35 mouse cellular contexts compared by ENCODE assay signal in the genomic region with DNA sequence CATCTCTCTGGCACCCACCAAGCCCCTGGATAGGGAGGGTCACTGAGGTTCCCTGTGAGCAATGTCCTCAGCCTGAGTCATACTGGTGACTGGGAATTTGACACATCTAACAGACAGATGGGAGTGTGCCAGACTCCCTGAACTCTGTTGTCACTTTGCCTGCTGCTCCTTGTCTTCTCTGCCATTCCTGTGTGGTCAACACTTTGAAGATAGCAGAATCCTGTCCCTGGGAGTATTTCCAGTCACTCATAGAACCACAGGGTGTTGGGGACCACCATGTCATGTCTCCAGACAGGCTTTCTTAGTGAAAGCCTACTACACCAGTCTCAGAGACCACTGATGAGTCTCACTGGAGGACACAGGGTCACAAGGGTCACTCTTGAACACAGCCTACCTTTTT. TPM values are rescaled to one million over a fixed set of nuclear protein-coding genes. Genes with fewer than 3 reads are reported as not detected.
"Had no signal": no experiment of that assay in that cellular context is flagged by ENCODE, and none has a peak within 500 bp of the region (broad histone marks: within the 10 kb centered on the region; RNA-seq: fewer than 3 reads in every experiment).

No protein-coding gene starts in this region.

- H3K36me3 ChIP-seq: embryonic facial prominence, embryonic 10.5 days; embryonic facial prominence, embryonic 12.5 days; embryonic facial prominence, embryonic 13.5 days; embryonic facial prominence, embryonic 15.5 days; forebrain, embryonic 10.5 days; forebrain, embryonic 12.5 days; forebrain, embryonic 15.5 days had no signal

- DNase-seq: cerebellum, adult 2 months; cerebellum, adult 8-10 months; cerebellum, adult 9-10 months; cerebellum, adult 9-11 months; cerebellum, postnatal 10 days; cerebellum, postnatal 14 days; cerebellum, postnatal 25 days; cerebellum, postnatal 36 days; forebrain, postnatal 0 days; gastrocnemius, adult 2 months; gastrocnemius, postnatal 10 days; gastrocnemius, postnatal 14 days; gastrocnemius, postnatal 25 days; gastrocnemius, postnatal 36 days; heart, adult 2 months had no signal

- H3K4me1 ChIP-seq: embryonic facial prominence, embryonic 10.5 days; embryonic facial prominence, embryonic 12.5 days; embryonic facial prominence, embryonic 13.5 days; embryonic facial prominence, embryonic 15.5 days; forebrain, embryonic 10.5 days; forebrain, embryonic 12.5 days; forebrain, embryonic 13.5 days; forebrain, embryonic 15.5 days had no signal

- ATAC-seq: forebrain, embryonic 13.5 days; forebrain, embryonic 14.5 days; forebrain, embryonic 15.5 days; forebrain, embryonic 16.5 days; forebrain, postnatal 0 days had no signal

- H3K9me3 ChIP-seq: embryonic facial prominence, embryonic 10.5 days; embryonic facial prominence, embryonic 12.5 days; embryonic facial prominence, embryonic 13.5 days; embryonic facial prominence, embryonic 15.5 days; forebrain, embryonic 10.5 days; forebrain, embryonic 12.5 days; forebrain, embryonic 13.5 days; forebrain, embryonic 15.5 days had no signal

- H3K9ac ChIP-seq: embryonic facial prominence, embryonic 12.5 days; embryonic facial prominence, embryonic 13.5 days; embryonic facial prominence, embryonic 15.5 days; forebrain, embryonic 12.5 days; forebrain, embryonic 13.5 days; forebrain, embryonic 15.5 days; forebrain, postnatal 0 days had no signal

- H3K27ac ChIP-seq: embryonic facial prominence, embryonic 10.5 days; embryonic facial prominence, embryonic 12.5 days; embryonic facial prominence, embryonic 13.5 days; embryonic facial prominence, embryonic 15.5 days; forebrain, embryonic 10.5 days; forebrain, embryonic 12.5 days; forebrain, embryonic 13.5 days; forebrain, embryonic 15.5 days; gastrocnemius, adult 2 months; heart, adult 2 months had no signal

- H3K4me3 ChIP-seq: embryonic facial prominence, embryonic 10.5 days; embryonic facial prominence, embryonic 12.5 days; embryonic facial prominence, embryonic 13.5 days; embryonic facial prominence, embryonic 15.5 days; erythroblast, embryonic 14.5 days; forebrain, embryonic 10.5 days; forebrain, embryonic 12.5 days; forebrain, embryonic 13.5 days; forebrain, embryonic 15.5 days; gastrocnemius, adult 2 months; heart, adult 2 months had no signal

- H3K27me3 ChIP-seq: embryonic facial prominence, embryonic 12.5 days; embryonic facial prominence, embryonic 13.5 days; embryonic facial prominence, embryonic 15.5 days; forebrain, embryonic 12.5 days; forebrain, embryonic 13.5 days; forebrain, embryonic 15.5 days had no signal

- H3K4me2 ChIP-seq: embryonic facial prominence, embryonic 12.5 days; embryonic facial prominence, embryonic 13.5 days; embryonic facial prominence, embryonic 15.5 days; forebrain, embryonic 12.5 days; forebrain, embryonic 13.5 days; forebrain, embryonic 15.5 days had no signal

RNA-seq across cellular contexts. Expression of a gene that starts 4.9 kb away (rescaled TPM):
- total RNA-seq: common myeloid progenitor, adult 5-6 weeks; forebrain, postnatal 0 days; gastrocnemius, adult 2 months; gastrocnemius, postnatal 14 days; gastrocnemius, postnatal 25 days; gastrocnemius, postnatal 36 days; granulocyte monocyte progenitor cell, adult 5-6 weeks had no signal
- polyA plus RNA-seq: cerebellum, adult 2 months; cortical plate, adult 2 months; embryonic facial prominence, embryonic 10.5 days; embryonic facial prominence, embryonic 11.5 days; embryonic facial prominence, embryonic 12.5 days; embryonic facial prominence, embryonic 13.5 days; embryonic facial prominence, embryonic 14.5 days; embryonic facial prominence, embryonic 15.5 days; forebrain, embryonic 10.5 days; forebrain, embryonic 11.5 days; forebrain, embryonic 12.5 days; forebrain, embryonic 13.5 days; forebrain, embryonic 14.5 days; forebrain, embryonic 15.5 days; forebrain, embryonic 16.5 days; forebrain, postnatal 0 days; frontal cortex, adult 2 months had no signal

RNA-seq across cellular contexts. Expression of a gene that starts 8.3 kb away (rescaled TPM):
- total RNA-seq: common myeloid progenitor, adult 5-6 weeks; forebrain, postnatal 0 days; gastrocnemius, adult 2 months; gastrocnemius, postnatal 10 days; gastrocnemius, postnatal 36 days; granulocyte monocyte progenitor cell, adult 5-6 weeks had no signal
- polyA plus RNA-seq: cerebellum, adult 2 months; cortical plate, adult 2 months; embryonic facial prominence, embryonic 10.5 days; embryonic facial prominence, embryonic 11.5 days; embryonic facial prominence, embryonic 12.5 days; embryonic facial prominence, embryonic 13.5 days; embryonic facial prominence, embryonic 14.5 days; embryonic facial prominence, embryonic 15.5 days; erythroblast, embryonic 14.5 days; forebrain, embryonic 10.5 days; forebrain, embryonic 11.5 days; forebrain, embryonic 12.5 days; forebrain, embryonic 13.5 days; forebrain, embryonic 14.5 days; forebrain, embryonic 15.5 days; forebrain, embryonic 16.5 days; forebrain, postnatal 0 days; frontal cortex, adult 2 months; gonadal fat pad, adult 2 months; heart, adult 2 months had no signal

RNA-seq across cellular contexts. Expression of a gene that starts 31.1 kb away (rescaled TPM):
- total RNA-seq: common myeloid progenitor, adult 5-6 weeks; forebrain, postnatal 0 days; gastrocnemius, adult 2 months; gastrocnemius, adult 8-10 months; gastrocnemius, postnatal 14 days; gastrocnemius, postnatal 25 days; gastrocnemius, postnatal 36 days; granulocyte monocyte progenitor cell, adult 5-6 weeks; heart, adult 2 months had no signal
- polyA plus RNA-seq: cerebellum, adult 2 months; cortical plate, adult 2 months; embryonic facial prominence, embryonic 10.5 days; embryonic facial prominence, embryonic 11.5 days; embryonic facial prominence, embryonic 12.5 days; embryonic facial prominence, embryonic 13.5 days; embryonic facial prominence, embryonic 14.5 days; embryonic facial prominence, embryonic 15.5 days; forebrain, embryonic 10.5 days; forebrain, embryonic 11.5 days; forebrain, embryonic 12.5 days; forebrain, embryonic 13.5 days; forebrain, embryonic 14.5 days; forebrain, embryonic 15.5 days; forebrain, embryonic 16.5 days; forebrain, postnatal 0 days; frontal cortex, adult 2 months had no signal
